Mouse (Mus musculus) heart, postnatal 0 days (tissue): ENCODE measurements around the gene St3gal3.

Experiments used
- CTCF ChIP-seq: IDR thresholded peaks from 2 replicates; pipeline ENCODE4 v1.5.1; 2016; ENCODE audit warnings: antibody characterized with exemption, control low read depth, low read depth
- EP300 ChIP-seq: IDR thresholded peaks from 2 replicates; pipeline ENCODE4 v1.6.1; 2016; ENCODE audit warnings: antibody characterized with exemption, low read depth

DNA sequence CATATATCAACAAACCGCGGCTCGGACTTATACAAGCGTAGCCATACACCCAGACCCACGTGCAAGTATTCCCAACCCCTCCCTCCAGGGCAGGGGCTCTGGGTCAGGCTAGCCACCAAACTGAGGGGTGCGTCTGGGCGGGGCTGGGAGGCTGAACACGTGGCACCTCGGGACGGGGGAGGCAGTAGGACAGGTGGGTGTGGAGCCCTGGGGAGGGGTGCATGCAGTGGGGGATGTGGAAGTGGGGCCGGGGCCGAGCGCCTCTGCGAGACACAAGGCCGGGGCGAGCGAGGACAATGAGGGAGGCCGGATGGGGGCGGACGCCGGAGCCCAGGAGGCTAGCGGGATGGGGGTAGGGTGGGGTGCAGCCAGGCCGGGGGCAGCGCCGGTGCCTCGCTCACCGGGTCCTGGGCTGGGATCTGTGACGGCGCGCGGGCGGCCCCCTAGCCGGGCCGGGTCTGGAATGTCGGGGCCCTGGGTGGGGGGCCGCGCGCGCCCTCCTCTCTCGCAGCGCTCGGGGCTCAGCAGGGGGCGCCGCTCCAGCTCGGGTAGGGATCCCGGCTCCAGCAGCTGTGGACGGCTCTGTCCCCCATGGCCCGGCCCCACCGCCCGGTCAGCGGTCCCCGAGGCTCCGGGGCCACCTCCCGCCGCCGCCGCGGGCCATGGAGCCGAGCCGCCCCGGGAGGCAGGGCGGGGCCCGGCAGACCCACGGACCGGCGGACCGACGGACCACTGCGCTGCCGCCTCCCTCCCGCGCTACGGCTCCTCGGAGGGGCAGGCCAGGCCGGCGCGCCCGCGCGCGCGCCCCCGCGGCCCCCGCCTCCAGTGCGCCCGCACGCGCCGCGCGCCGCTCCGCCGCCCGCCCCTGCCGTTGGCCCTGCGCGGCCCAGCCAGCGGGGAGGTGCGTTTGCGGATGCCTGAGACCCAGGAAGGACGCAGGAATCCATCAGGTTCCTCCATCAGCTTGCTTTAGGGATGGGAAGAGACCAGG lies 251.7 kb downstream of the St3gal3 start, which contains the start of gene B4galt2:
- no peak for TF ChIP-seq EP300
- peak; percentile 17; the same call in 1 of the 2 replicates for TF ChIP-seq CTCF
